Mouse (Mus musculus) spleen, postnatal 14 days (tissue): ENCODE data around the gene Dnajc15.

Source experiments
- DNase-seq, 2 experiments: peaks; one replicate each; pipeline ENCODE4 v3.0.0; 2021 to 2022; ENCODE audit warnings: low spot score in 2 of 2

Dnajc15 gene

GRCm38 (mm10) chr14:77860841-77861560 is 13.9 kb downstream of the Dnajc15 start:
- no peak for DNase-seq

DNA sequence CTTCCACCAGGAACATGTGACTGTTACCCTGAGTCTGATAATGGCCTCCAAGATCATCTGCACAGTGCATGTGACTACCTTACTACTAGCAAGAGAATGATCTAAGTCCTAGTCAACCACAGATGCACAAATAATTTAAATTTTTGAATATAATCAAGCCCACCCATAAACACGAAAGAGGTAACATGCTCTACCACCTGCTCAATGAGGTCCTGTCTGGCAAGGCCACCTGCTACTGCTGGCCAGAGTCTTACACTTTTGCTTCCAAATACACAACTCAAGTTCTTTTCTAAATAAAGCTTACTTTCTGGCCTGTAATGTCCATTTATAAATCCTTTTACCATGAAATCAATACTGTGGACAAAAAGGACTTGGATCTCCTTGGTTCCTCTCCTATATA is 15.0 kb downstream of the Dnajc15 start:
- no peak for DNase-seq

- no peak for DNase-seq
Measured at GRCm38 (mm10) chr14:77853951-77854350, 21.0 kb downstream of the Dnajc15 start.

DNA sequence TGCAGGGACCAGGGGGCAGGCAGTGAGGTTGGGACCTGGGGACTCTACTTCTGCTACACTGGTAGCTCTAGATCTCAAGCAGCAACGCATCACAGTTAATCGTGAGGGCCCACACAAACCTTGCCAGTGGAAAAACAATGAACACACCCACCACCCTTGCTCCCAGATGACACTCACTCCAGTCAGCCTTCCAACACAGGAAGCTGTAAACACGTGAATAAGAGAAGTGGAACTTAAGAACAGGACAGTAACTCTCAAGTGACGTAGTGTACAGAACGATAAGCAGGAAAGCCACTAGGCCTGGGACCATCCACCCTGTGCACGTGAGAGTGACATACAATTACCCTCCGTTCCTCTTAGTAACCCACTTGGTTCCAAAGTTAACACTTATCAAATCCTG is 25.1 kb downstream of the Dnajc15 start:
- DNase-seq, result no peak

DNA sequence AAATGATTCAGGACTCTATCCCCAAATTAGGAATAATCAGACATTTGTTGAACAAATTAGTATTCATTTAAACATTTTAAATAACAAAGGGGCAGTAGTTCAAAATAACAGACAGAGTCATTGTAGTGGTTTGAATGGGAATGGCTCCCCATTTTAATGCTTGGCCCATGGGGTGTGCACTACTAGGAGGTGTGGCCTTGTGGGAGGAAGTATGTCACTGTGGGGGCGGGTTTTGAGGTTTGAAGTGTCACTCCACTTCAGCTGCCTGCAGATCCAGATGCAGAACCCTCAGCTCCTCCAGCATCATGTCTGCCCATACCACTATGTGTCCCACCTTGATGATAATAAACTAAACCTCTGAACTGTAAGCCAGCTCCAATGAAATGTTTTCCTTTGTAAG is 26.6 kb downstream of the Dnajc15 start:
- DNase-seq, result no peak

DNA sequence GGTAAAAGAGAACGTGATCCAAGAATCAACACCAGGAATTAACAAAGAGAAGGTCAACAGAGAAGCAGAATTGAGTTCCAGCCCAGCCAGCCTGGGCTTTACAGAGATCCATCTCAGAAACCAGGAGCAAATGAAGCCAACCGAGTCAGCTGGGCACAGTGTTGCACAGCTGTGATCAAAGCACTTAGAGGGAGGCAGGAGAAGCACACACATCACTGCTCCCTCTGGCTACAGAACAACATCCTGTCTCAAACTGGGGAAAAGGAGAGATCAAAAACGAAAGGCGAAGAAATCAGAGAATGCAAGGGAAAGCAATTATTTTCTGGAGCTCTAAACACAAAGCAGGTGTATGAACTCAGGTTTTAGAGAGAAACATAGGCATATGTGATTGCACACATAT is 28.7 kb downstream of the Dnajc15 start:
- no peak for DNase-seq

DNA sequence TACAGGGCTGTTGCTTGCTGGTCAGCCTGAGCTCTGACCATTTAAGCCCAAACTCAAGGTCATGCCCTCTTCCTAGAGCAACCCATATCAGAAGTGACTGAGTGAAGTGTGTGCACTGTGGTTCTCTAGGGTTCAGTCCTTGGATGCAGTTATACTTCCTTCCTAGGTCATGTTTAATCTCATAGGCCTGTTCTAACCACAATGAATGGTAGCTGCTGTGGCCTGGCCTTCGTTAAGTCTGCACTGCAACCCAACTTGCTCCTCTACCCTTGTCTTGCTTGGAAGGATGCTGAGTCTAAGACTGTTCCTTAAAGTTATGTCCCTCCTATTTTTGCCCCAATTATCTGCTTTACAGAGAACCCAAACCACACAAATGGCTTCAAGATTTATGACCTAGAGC is 29.4 kb downstream of the Dnajc15 start:
- no peak for DNase-seq

DNA sequence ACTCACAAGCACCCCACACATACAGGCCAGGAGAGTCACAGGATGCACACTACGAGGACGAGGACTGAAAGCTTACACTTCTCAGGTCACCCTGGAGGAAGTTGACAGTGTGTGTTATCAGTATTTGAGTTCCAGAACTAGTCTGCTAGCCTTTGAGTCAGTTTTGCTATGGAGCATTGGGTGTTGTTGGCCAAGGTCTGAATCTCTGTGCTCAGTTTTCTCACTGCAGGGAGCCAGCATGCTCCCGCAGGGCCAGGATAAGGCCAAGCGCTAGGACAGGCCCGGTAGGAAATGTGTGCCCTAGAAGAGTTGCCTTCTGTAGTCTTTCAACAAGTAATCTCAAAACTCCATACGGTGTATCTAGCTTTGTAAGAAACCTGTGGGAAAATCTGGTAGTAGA is 34.4 kb downstream of the Dnajc15 start:
- no peak for DNase-seq

DNA sequence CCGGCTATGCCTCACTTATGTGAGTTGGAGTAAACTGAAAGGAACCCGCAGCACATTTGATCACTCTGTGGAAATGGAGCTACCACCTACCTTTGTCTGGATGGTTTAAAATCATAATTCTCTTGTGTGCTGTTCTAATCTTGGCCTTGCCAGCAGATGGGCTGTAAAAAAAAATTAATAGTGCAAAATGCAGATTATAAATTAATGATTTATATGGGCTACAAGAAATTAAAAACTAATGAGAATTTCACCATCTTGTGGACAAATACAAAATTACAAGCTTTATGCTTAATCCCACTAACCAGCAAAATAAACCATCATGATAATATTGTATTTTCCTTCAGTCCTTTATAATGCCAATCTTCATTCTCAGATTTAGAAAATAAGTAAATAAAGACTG is 34.8 kb downstream of the Dnajc15 start:
- no peak for DNase-seq

GRCm38 (mm10) chr14:77836794-77837193 is 38.1 kb downstream of the Dnajc15 start:
- no peak for DNase-seq

- no peak for DNase-seq
Measured at GRCm38 (mm10) chr14:77832359-77832758, 42.6 kb downstream of the Dnajc15 start.

DNA sequence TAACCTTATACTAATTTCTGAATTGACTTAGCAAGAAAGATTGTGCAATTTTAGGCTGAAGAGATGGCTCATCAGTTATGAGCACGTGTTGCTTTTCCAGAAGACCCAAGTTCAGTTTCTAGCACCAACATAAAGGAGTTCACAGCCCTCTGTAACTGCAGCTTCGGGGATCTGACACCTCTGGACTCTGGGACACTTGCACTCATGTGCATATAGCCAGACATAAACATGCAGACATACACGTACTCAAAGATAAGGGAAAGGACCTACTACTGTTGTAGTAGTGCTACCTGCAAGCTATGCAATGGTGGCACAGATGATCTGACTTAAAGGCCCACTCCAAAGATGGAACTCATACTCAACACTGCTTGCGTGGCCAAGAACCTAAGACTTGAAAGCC is 43.0 kb downstream of the Dnajc15 start:
- DNase-seq, result no peak

DNA sequence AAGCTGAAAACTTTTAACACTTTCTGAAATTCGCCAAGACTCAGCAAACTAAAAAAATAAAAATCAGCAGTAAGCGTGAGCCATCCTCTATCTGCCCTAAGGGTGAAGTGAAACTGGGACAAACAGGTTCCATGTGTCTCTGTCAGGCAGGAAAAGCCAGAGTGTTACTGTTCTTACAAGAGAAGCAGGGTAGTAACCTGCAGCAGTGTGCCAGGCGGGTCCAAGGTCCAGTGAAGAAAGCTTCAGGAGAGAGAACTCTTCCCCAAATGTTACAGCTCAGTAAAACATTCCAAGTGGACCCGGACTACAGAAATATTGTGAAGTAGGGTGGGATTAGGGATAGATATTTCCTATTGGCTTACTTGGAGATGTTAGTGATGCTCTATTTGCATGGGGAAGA is 45.3 kb downstream of the Dnajc15 start:
- no peak for DNase-seq

DNA sequence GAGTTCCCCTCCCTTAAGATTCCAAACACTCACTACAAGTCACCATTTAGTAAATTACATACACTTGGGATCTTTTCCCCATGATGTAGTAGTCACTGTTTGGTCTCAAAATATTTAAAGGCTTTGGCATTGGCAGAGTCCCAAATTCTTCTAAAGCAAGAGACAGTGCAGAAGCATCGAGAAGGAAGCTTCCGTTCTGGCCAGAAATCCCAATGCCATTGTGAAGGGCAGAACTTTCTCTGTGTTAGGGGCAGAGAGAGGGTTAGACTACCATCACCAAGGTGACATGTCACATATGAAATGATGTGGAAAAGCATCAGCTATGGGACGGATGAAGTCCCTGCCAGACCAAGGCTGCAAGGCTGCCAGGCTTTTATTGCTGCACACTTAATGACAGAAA is 49.0 kb downstream of the Dnajc15 start:
- no peak for DNase-seq

GRCm38 (mm10) chr14:77825121-77825520 is 49.8 kb downstream of the Dnajc15 start:
- no peak for DNase-seq

DNA sequence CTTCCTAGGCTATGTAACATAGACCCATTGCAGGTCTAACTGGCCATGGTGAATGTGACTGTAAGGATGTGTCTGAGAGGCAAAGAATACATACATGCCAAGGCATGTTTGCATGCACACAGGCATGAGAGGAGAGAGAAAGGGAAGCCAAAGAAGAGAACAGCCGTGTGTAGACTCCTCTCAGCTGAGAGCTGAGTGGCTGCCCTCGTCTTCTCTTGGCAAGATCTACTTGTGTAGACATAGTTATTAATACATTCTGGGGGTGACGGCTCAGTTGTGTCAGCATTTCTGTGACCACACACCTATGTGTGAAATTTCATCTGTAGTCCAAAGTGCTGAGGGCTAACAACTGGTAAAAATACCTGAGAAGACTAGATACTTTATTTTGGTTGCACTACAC is 55.1 kb downstream of the Dnajc15 start:
- no peak for DNase-seq

- no peak for DNase-seq
Measured at GRCm38 (mm10) chr14:77817561-77817960, 57.4 kb downstream of the Dnajc15 start.

- no peak for DNase-seq
Measured at GRCm38 (mm10) chr14:77814935-77815334, 60.0 kb downstream of the Dnajc15 start.

DNA sequence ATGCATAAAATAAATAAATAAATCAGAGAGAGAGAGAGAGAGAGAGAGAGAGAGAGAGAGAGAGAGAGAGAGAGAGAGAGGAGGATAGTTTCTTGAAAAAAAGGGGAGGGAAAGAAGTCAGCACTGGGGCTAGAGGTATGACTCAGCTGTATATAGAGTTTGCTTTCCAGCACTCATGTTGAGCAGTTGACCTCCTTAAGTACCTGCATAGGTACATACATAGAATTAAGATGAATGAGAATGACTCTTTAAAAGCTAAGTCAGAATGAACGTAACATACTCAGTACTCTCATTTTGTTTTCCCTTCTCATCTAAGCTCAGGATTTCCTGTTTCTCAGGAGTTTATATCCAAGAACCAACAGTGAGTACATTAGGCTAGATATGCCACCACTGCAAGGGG is 62.0 kb downstream of the Dnajc15 start:
- DNase-seq, result no peak

DNA sequence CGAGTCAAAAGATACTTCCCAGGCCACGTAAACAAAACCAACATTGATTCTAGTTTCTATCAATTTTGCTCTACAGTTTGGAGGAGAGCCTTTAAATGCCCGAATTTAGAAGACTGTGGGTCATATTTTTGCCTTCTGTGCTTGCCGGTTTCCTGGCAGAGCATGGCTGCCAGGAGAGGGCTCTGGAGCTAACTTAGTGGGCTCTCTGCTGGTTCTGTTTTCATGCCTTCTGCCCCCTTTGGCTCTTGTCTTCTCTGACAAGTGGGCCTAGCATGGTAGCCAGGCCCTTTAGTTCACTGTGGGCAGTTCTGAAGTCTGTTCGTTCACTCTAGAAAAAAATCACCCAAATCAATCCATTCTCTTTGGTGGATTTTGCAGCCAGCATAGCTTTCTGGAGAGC is 63.5 kb downstream of the Dnajc15 start:
- DNase-seq, result no peak

DNA sequence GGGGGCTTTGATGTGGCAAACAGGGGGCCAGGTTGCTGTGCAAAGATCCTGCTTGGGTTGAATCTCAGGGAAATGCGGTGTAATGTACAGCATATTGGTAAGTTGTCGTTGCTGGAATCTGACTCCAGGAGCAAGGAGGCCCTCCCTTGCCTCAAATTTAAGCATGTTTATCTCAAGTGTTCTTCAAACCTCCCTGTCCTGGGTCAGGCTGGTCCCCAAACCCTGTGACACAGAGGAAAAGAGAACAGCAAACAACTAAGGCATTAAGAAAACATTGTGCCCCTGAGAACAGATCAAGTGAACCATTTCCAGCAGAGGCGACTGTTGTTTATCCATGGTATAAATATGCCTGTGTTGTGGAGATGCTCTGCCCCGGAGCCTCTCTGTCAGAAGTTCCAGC is 67.1 kb downstream of the Dnajc15 start:
- DNase-seq, result no peak

- DNase-seq, result no peak
Measured at GRCm38 (mm10) chr14:77806345-77806744, 68.6 kb downstream of the Dnajc15 start.

DNA sequence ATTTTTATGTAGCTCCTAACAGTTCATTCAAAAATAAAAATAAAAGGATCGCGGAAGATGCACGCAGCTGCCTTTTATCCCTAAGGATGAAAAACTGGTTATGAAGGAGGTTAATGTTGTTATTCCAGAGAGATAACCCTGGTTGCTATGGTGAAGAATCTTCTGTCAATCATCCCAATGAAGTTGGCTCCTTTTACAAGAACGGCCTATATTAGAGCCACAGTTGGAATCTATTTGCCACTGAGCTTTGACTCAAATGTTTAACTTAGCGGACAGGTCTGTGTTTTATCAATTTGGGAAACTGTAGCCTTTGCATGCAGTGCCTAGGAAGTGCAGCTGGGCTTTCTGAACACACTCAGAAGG is 72.7 kb downstream of the Dnajc15 start:
- no peak for DNase-seq

DNA sequence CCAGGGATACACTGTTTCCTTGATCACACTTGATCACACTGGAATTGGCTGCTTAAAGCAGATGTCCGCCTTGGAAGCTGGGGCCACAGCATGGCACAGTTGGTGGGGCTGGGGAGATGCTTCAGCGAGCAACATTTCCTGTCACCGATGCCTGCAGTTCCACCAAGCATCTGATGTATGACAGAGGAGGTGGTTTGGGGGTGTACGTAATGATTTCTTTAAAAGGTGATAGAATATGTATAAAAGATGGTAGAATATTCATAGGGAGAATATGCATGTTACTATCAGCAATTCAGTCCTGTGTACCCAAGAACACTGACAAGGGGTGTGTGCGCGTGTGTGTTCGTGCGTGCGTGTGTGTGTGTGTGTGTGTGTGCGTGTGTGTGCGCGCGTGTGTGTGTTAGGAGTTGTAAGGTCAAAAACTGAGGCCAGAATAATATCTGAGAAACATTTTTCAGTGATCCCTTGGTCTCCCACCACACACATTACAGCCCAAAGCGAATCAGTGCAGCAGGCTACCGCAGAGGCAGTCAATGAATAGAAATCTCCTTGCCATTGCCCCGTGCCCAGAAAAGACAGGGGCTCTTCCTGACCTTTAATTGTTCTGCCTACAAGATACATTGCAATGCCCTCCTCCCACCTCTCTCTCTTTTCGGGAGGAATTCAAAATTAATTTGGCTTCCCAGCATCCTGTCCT is 73.2 kb downstream of the Dnajc15 start:
- no peak for DNase-seq
